Mouse (Mus musculus): ENCODE data around the gene Foxe3. TPM values are rescaled to one million over a fixed set of nuclear protein-coding genes. Genes with fewer than 3 reads are reported as not detected.
A peak's percentile ranks its signal among the peaks of the same experiment; 100 is the strongest.

Foxe3 gene
- polyA plus RNA-seq, 1 experiment, result not detected

- no peaks in the 10 kb centered on the region for H3K4me1 ChIP-seq (ENCODE audit: control insufficient read depth, insufficient read depth, low read length)
- 10% methylated on average over 33 of the region's 33 CpGs for WGBS
- no peak overlapping the region for H3K4me3 ChIP-seq (replicated peaks; ENCODE audit: extremely low read depth, low read depth, low read length)
- TF ChIP-seq CTCF (IDR thresholded peaks at IDR 0.05; ENCODE audit: insufficient read depth, low read length) (no peak), POLR2A (IDR thresholded peaks at IDR 0.05; ENCODE audit: borderline replicate concordance, extremely low read depth, low read depth, low read length) (no peak)
- no peak for DNase-seq
Measured at GRCm38 (mm10) chr4:114900866-114901642, 24.8 kb downstream of the Foxe3 start.

GRCm38 (mm10) chr4:114899885-114900284 lies 25.9 kb downstream of the Foxe3 start:
- no peak for TF ChIP-seq POLR2A (IDR thresholded peaks at IDR 0.05; ENCODE audit: borderline replicate concordance, extremely low read depth, low read depth, low read length)
- TF ChIP-seq CTCF (IDR thresholded peaks at IDR 0.05; ENCODE audit: insufficient read depth, low read length), result no peak
- 34% methylated on average over 3 of the region's 3 CpGs for WGBS
- Histone ChIP-seq H3K4me1 (ENCODE audit: control insufficient read depth, insufficient read depth, low read length) (no peaks in the 10 kb centered on the region), H3K4me3 (replicated peaks; ENCODE audit: extremely low read depth, low read depth, low read length) (no peak overlapping the region)
- DNase-seq, result no peak

GRCm38 (mm10) chr4:114897853-114898252 lies 28.0 kb downstream of the Foxe3 start:
- TF ChIP-seq CTCF (IDR thresholded peaks at IDR 0.05; ENCODE audit: insufficient read depth, low read length) (peak; percentile 37; the same call in 1 of the 2 replicates), POLR2A (IDR thresholded peaks at IDR 0.05; ENCODE audit: borderline replicate concordance, extremely low read depth, low read depth, low read length) (no peak)

DNA sequence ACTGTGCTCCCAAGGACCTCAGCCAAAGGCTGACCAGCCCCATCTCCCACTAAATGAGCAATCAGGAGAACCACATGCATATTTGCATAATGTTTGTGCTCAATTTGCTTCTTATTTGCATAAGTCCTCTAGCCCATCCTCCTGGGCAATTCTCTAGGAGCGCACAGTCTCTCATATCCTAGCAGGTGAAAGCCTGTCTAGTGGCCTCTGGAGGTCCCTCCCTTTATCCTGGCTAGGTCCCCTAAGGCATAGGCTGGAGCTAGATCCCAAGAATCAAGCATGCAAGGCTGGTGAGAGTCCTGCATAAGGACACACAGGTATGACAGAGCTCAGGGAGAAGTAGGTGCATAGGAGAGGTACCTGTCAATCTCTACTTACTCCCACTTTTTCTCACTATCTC lies 43.6 kb downstream of the Foxe3 start:
- no peak for DNase-seq
- WGBS, result 95% methylated on average over 1 of the region's 1 CpGs
- Histone ChIP-seq H3K4me1 (ENCODE audit: control insufficient read depth, insufficient read depth, low read length) (no peaks in the 10 kb centered on the region), H3K4me3 (replicated peaks; ENCODE audit: extremely low read depth, low read depth, low read length) (no peak overlapping the region)
- TF ChIP-seq CTCF (IDR thresholded peaks at IDR 0.05; ENCODE audit: insufficient read depth, low read length), result no peak
- no peak for TF ChIP-seq POLR2A (IDR thresholded peaks at IDR 0.05; ENCODE audit: borderline replicate concordance, extremely low read depth, low read depth, low read length)

More at GRCm38 (mm10) chr4:114897853-114898252, 28.0 kb downstream of the Foxe3 start:
- WGBS, result 13% methylated on average over 4 of the region's 4 CpGs
- Histone ChIP-seq H3K4me3 (replicated peaks; ENCODE audit: extremely low read depth, low read depth, low read length) (no peak overlapping the region), H3K4me1 (ENCODE audit: control insufficient read depth, insufficient read depth, low read length) (no peaks in the 10 kb centered on the region)
- DNase-seq, result peak; percentile 43

DNA sequence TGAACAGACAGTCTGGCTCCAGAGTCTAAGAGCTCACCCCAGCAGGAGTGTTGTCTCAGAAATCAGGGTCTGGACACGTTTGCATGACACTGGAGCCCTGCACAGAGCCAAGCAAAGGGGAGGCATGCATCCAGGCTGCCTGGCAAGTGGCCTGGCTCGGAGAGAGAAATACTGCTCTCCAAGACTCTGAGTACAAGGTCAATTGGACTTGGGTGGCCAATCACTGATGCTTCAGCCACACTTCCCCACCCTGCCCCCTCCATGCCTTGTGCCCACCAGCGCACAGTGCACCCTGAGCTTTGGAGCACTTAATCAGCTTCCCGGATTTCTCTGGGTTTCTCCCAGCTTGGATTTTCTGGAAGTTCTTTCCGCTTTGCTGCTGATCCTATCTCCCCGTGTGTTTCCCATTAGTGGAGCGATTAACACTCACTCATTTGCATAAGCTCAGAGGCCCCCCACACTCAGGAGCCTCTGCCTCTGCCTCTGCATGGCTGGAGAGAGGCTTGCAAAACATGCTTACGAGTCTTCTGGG lies 49.3 kb downstream of the Foxe3 start:
- 36% methylated on average over 8 of the region's 8 CpGs for WGBS
- TF ChIP-seq CTCF (IDR thresholded peaks at IDR 0.05; ENCODE audit: insufficient read depth, low read length) (no peak), POLR2A (IDR thresholded peaks at IDR 0.05; ENCODE audit: borderline replicate concordance, extremely low read depth, low read depth, low read length) (no peak)
- no peak for DNase-seq
- H3K4me3 ChIP-seq (replicated peaks; ENCODE audit: extremely low read depth, low read depth, low read length), result no peak overlapping the region
- no peaks in the 10 kb centered on the region for H3K4me1 ChIP-seq (ENCODE audit: control insufficient read depth, insufficient read depth, low read length)

Other genes with a start within 250 kb of the Foxe3 start
- not detected in 2 replicates for gene Gm12830, start 104.3 kb downstream of the Foxe3 start, polyA plus RNA-seq (2012; rRNA removed)
- gene Foxd2, start 17.1 kb downstream of the Foxe3 start, polyA plus RNA-seq (2012; rRNA removed), result 0.53 and 0.77 TPM in 2 replicates
- 11.1 and 12.2 TPM in 2 replicates for gene Cmpk1, start 61.2 kb upstream of the Foxe3 start, polyA plus RNA-seq (2012; rRNA removed)
- gene Stil, start 74.1 kb upstream of the Foxe3 start, polyA plus RNA-seq (2012; rRNA removed), result 0.26 and 0.28 TPM in 2 replicates
- gene Tal1, start 130.4 kb upstream of the Foxe3 start, polyA plus RNA-seq (2012; rRNA removed), result 11.1 and 20.9 TPM in 2 replicates
- gene Pdzk1ip1, start 162.7 kb upstream of the Foxe3 start, polyA plus RNA-seq (2012; rRNA removed), result 126 and 171 TPM in 2 replicates
- not detected in 2 replicates for gene Cyp4x1, start 208.3 kb upstream of the Foxe3 start, polyA plus RNA-seq (2012; rRNA removed)